Mouse (Mus musculus) activated CD4-positive, CD25-positive, alpha-beta regulatory T cell, adult 4 months (primary cell): Measurements from ENCODE around the gene Pgpep1. TPM values are rescaled to one million over a fixed set of nuclear protein-coding genes. Genes with fewer than 3 reads are reported as not detected.

Experiments
- ATAC-seq: one replicate; pipeline ENCODE4 v1.8.0; 2017
- polyA plus RNA-seq, 2 experiments: library from polyadenylated mRNA; unstranded; fragments of 100-300 nt; shearing (Covaris generic); gene quantifications; one replicate each; pipeline ENCODE4 v1.2.1; 2017

Gene Pgpep1
- polyA plus RNA-seq, 2 experiments from 2014 or later, result 7.1 to 7.4 TPM

- no peak for ATAC-seq
Observed at GRCm38 (mm10) chr8:70689892-70690390, 29.8 kb upstream of the Pgpep1 start.

GRCm38 (mm10) chr8:70688136-70688535 lies 27.9 kb upstream of the Pgpep1 start:
- ATAC-seq, result no peak

GRCm38 (mm10) chr8:70687576-70687975 lies 27.4 kb upstream of the Pgpep1 start:
- no peak for ATAC-seq

GRCm38 (mm10) chr8:70684291-70684690 lies 24.1 kb upstream of the Pgpep1 start:
- peak; percentile 98 for ATAC-seq

GRCm38 (mm10) chr8:70682692-70683091 lies 22.5 kb upstream of the Pgpep1 start:
- no peak for ATAC-seq

DNA sequence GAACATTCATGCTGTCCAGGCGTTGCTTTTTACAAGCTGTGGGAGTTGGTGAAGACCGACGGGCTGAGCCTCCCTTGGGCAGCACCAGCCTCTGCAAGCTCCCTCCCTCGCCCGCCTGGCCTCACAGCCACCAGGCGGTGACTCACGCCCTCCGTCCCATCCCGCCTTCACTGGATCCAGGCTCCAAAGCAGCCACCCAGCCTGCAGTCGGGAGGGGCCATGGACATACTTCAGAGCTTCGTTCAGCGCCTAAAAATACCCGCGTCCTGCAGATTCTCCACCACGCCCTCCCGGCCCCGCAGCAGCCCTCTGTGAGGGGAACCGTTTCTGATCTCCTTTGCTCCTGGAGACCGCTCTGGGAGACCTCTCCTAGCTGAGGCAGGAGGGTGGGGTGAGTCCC lies 22.0 kb upstream of the Pgpep1 start:
- no peak for ATAC-seq

DNA sequence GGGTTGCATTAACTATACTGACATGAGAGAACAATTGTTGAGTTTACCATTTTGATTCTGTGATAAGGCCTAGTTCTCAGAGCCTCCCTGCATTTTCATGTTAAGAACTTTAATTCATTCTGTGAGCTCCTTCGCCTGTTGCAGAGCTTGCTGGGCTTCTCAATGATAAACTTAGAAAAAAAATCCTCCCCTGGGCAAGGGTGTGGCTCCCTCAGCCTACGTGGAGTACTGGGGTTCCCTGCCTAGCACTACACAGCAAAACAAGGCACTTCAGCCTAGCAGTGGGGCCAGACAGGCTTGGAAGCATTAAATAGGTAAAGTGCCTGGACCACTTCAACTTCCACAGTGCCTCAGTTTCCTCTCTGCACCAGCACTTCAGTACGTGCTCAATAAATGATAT lies 21.2 kb upstream of the Pgpep1 start:
- no peak for ATAC-seq

GRCm38 (mm10) chr8:70680039-70680438 lies 19.9 kb upstream of the Pgpep1 start:
- ATAC-seq, result no peak

DNA sequence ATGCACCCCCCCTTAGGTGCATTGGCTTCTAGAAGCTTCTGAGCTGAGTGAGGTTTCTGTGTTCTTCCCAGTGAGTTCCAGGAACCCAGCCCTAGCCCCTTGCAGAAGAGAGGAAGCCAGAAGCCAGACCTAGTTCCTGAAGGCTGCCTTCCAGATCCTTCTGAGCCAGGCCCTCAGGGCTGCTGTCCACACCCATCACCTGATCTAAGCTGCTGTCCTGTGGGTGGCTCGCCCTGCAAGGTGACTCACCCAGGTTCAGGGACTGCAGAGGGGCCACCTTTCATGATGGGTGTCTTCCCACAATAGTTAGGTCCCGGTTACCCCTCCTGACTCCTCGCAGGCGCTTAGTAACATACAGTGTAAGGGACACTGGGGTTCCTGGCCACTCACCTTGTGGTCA lies 19.2 kb upstream of the Pgpep1 start:
- ATAC-seq, result no peak

GRCm38 (mm10) chr8:70678679-70679078 lies 18.5 kb upstream of the Pgpep1 start:
- ATAC-seq, result no peak

DNA sequence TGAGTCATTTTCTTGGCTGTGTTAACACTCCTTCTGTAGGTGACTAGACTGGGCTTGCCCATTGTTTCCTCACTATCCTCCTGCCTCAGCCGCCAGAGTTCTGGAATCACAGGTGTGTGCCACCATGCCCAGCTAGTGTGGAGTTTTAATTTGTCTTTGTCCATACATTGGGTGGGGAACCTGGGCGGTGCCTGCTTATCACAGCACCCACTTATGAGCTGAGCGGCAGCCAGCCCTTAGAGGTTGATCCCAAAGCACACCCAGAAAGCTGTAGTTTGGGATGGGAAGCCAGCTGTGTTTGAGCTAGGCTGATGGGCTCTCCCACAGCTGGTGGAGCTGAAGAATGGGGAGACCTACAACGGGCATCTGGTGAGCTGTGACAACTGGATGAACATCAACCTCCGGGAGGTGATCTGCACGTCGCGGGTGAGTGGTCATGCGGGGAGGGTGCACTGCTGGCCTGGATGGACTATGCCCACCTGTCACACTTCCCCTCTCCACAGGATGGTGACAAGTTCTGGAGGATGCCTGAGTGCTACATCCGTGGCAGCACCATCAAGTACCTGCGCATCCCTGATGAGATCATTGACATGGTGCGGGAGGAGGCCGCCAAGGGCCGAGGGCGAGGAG lies 17.4 kb upstream of the Pgpep1 start:
- no peak for ATAC-seq

DNA sequence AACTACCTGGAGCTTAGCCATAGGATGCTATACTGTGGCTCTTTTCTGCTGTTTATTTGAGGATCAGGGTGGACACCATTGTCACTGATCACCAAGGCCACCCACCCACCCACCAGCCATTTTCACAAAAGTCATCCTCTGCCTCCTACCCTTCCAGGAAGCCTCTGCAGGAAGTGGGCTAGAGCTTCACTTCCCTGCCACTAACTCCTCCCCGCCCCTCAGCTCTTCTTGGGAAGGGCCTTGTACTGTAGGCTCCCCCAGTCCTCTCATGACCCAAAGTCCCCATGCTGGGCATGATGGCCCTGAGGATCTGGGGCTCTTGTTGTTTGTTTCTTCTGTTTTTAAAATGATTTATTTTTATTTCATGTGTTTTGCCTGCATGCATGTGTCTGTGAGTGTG lies 15.1 kb upstream of the Pgpep1 start:
- ATAC-seq, result peak; percentile 44

DNA sequence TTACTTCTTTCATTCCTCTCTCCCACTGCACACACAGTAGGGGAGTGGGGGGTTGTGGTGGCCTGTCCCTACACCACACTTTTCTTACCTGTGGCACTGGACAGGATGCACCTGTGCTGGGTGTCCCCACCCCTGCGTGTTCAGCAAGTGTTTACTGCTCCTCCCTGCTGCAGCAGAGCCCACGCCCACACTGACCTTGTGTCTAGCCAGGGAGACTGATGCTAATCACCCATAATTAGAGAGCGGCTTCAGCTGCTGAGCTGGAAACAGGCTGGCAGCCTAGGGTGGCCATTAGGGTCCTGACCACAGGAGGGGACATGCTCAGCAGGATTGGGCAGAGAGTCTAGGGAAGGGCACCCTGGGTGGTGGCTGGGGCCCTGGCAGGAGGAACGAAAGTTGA lies 14.5 kb upstream of the Pgpep1 start:
- no peak for ATAC-seq

GRCm38 (mm10) chr8:70674109-70674508 lies 13.9 kb upstream of the Pgpep1 start:
- no peak for ATAC-seq

DNA sequence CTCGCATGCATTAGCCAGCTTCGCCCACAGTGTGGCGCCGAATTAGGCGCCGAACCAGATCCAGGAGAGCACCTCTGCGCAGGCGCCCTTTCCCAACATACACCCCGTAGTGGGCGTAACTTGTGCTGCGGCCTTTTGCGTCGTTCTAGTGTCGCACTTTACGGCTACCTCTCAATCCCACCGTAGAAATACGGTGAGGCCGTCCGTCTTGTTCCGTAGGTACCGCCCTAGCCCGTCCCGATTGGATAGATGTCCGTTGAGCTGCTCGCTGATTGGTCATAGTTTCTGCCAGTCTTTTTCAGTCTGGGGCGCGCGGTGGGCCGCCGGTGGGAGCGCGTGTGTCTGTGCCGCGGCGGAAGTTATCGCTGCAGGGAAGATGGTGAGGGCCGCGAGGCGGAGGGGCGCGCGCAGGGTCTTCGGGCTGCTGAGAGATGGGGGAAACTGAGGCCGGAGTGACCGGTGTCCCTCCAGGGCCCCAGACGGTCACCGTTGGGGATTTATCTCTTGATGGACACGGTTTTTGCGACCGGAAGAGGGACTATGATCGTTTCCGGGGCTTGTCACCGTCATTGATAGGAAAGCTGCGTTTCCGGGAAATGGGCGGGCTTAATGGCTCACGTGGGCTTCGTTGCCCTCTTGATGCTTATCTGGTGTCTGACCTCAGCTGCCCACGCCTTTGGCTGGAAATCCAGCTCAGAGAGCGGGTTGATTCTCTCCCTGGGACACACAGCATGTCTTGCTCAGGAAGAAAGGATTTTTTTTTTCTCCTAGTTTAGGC lies 13.1 kb upstream of the Pgpep1 start, which contains the start of gene Lsm4:
Gene Lsm4, plus strand, starts transcription at position 170 of the 778 bp plus-strand sequence.
- ATAC-seq, result peak; percentile 90

DNA sequence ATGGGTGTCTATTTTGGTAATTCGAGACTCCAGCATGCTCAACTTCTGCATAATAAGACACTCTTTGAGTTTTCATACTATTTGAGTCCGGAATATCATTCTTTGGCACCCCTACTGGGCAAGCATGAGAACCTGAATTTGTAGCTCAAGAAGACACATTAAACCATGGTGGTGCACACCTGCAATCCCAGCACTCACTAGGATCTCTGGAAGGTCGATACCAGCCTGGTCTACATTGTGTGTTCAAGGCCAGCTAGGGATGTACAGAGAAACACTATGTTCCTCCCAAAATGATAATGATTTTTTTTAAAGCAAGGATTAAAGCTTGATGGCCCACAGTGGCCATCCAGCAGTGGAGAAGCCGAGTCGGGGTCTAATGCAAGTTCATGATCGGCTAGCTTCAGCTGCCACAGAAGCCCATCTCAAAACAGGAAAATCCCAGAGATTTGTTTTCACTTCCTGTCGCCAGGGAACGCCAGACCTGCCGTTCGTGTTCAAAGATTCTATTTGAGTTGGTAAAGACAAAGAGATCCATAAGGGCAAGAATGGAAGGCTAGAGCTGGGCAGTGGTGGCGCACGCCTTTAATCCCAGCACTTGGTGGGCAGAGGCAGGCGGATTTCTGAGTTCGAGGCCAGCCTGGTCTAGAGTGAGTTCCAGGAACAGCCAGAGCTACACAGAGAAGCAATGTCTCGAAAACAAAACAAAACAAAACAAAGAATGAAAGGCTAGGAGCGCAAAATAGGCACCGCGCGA lies 12.3 kb upstream of the Pgpep1 start:
- no peak for ATAC-seq

DNA sequence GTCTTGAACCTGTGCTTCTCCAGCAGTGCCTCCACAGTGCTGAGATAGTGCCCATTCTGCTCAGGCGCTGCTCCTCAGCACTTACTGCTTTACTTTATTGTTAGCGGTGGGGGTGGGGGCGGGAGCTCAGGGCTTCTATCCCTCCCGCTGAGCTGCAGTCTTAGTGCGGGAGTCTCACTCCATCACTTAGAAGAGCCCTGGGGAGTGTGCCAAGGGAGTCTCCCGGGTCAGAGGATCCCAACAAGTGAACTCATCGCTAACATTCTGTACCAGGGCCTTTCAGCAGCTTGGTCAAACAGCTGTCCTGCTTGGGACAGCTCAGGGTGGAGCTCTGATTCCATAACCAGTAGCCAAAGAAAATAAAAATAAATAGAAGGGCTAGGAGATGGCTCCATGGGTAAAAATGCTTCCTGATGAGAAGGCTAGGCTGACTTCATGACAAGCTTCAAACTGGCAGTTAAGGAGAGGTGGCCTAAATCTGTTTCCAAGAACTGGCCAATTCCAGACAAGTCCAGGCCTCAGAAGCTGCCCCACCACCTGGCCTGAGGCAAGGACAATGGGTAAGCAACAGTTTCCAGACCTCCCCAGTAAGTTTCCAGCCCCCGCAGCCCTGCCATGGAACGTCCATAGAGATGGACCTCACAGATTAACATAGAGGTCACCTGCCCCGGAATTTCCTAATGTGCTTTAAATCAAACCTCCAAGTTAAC lies 11.6 kb upstream of the Pgpep1 start:
- ATAC-seq, result no peak

GRCm38 (mm10) chr8:70667071-70667470 lies 6.9 kb upstream of the Pgpep1 start:
- ATAC-seq, result no peak

GRCm38 (mm10) chr8:70665599-70665998 lies 5.4 kb upstream of the Pgpep1 start:
- ATAC-seq, result no peak

DNA sequence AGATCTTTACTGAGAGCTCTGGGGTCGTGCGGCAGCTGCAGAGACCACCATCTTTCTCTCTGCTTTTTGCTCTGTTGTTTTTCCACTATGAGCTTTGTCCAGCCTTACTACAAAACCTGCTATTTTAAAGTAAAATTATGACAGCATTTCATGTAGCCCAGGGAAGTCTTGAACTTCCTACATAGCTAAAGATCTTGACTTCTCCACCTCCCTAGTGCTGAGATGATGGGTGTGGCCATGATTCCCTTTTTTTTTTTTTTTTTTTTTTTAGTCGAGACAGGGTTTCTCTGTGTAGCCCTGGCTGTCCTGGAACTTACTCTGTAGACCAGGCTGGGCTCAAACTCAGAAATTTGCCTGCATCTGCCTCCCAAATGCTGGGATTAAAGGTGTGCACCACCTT lies 4.4 kb upstream of the Pgpep1 start:
- no peak for ATAC-seq

- ATAC-seq, result no peak
Observed at GRCm38 (mm10) chr8:70663691-70664090, 3.5 kb upstream of the Pgpep1 start.

- ATAC-seq, result peak; percentile 65
Observed at GRCm38 (mm10) chr8:70659604-70660272, 450 bp downstream of the Pgpep1 start.
